Mouse (Mus musculus) liver, postnatal 0 days (tissue): ENCODE measurements around the gene Slc7a6os.

ENCODE experiments used
- CTCF ChIP-seq: sonication (generic); IDR thresholded peaks from 2 replicates; pipeline ENCODE4 v1.5.1; 2016; ENCODE audit warnings: antibody characterized with exemption, low read depth
- EP300 ChIP-seq: IDR thresholded peaks from 2 replicates; pipeline ENCODE4 v1.6.1; 2016; ENCODE audit warnings: antibody characterized with exemption, low read depth, mild to moderate bottlenecking

- TF ChIP-seq CTCF (peak; percentile 76), EP300 (no peak)
Measured at GRCm38 (mm10) chr8:106198741-106199140, 12.0 kb downstream of the Slc7a6os start.
